Mouse (Mus musculus): Measurements from ENCODE around the gene Gm15319.
"Not testable (repeated sequence)": the region's sequence is repeated elsewhere in the genome, so short reads cannot be mapped to it uniquely, and the experiment has no call there.

DNA sequence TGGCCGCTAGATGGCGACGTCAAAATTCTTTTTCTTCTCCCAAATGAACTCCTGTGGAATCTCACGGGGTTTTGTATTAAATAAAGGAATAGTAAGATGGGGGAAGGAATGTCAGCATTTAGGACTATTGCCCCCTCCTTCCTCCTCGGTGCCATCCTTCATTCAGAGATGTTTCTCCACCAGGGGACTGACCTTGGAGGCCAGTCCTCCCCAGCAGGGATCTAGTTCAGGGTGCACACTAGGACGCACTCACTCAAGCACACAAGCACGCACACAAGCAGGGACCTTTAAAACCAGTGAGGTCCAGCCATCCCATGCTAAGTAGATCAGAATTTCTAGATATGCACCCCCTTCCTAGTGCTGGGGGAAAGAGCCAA lies 26.3 kb upstream of the Gm15319 start:
- TF ChIP-seq CTCF (IDR thresholded peaks at IDR 0.05; ENCODE audit: borderline replicate concordance, insufficient read depth, low read length); POLR2A (IDR thresholded peaks at IDR 0.05; ENCODE audit: low read depth, low read length): not testable (repeated sequence)

Data from embryonic fibroblast, embryonic 13.5 days (primary cell).